Mouse (Mus musculus) C2C12 (cell line): ENCODE results near the gene Agfg2. TPM values are rescaled to one million over a fixed set of nuclear protein-coding genes. Genes with fewer than 3 reads are reported as not detected.
"Not testable (repeated sequence)": the region's sequence is repeated elsewhere in the genome, so short reads cannot be mapped to it uniquely, and the experiment has no call there.

Source experiments
- H3K27me3 ChIP-seq: one replicate; pipeline ENCODE4 v1.6.1; 2011; ENCODE audit not compliant: control insufficient read depth, insufficient read depth, insufficient read length
- H3K36me3 ChIP-seq: one replicate; pipeline ENCODE4 v1.6.1; 2011; ENCODE audit not compliant: control insufficient read depth, insufficient read depth
- H3K4me3 ChIP-seq: one replicate; pipeline ENCODE4 v1.5.1; 2011; ENCODE audit warnings: mild to moderate bottlenecking, control low read depth; ENCODE audit not compliant: poor library complexity, insufficient read depth, severe bottlenecking
- H3K79me2 ChIP-seq: one replicate; pipeline ENCODE4 v1.6.1; 2011; ENCODE audit not compliant: control insufficient read depth, insufficient read depth
- H3K79me3 ChIP-seq: one replicate; pipeline ENCODE4 v1.6.1; 2011; ENCODE audit warnings: low read depth, control low read depth
- H3ac ChIP-seq: one replicate; pipeline ENCODE3; 2011; ENCODE audit warnings: low read depth; ENCODE audit not compliant: control insufficient read depth, insufficient read length
- CEBPB ChIP-seq: IDR thresholded peaks from one replicate; pipeline ENCODE4 v1.6.1; 2011; ENCODE audit warnings: low read depth, mild to moderate bottlenecking, control low read depth, moderate library complexity
- CTCF ChIP-seq: IDR thresholded peaks from one replicate; pipeline ENCODE4 v1.5.1; 2011; ENCODE audit not compliant: control insufficient read depth, insufficient read depth, insufficient read length
- FOSL1 ChIP-seq: IDR thresholded peaks from one replicate; pipeline ENCODE4 v1.8.0; 2011; ENCODE audit warnings: mild to moderate bottlenecking, low read length; ENCODE audit not compliant: poor library complexity, insufficient read depth, severe bottlenecking
- MAX ChIP-seq: IDR thresholded peaks from one replicate; pipeline ENCODE4 v1.6.1; 2011; ENCODE audit warnings: mild to moderate bottlenecking, control low read depth
- MYOD1 ChIP-seq: IDR thresholded peaks from one replicate; pipeline ENCODE4 v1.6.1; 2011; ENCODE audit warnings: low read depth; ENCODE audit not compliant: control insufficient read depth, insufficient read length
- MYOG ChIP-seq: IDR thresholded peaks from one replicate; pipeline ENCODE4 v1.6.1; 2011; ENCODE audit not compliant: control insufficient read depth, insufficient read length; ENCODE audit errors: extremely low read depth
- USF1 ChIP-seq: IDR thresholded peaks from one replicate; pipeline ENCODE4 v1.6.1; 2011; ENCODE audit warnings: low read depth, mild to moderate bottlenecking, control low read depth, moderate library complexity
- polyA plus RNA-seq: library from polyadenylated mRNA; unstranded; fragments of >200 nt; fragmentation: generic; extraction: Trizol; gene quantifications from one replicate; pipeline ENCODE4 v1.2.1, GENCODE M21; 2012; ENCODE audit warnings: missing spikeins

Gene Agfg2
- polyA plus RNA-seq, 1 experiment = 15.6 TPM

- Histone ChIP-seq H3K36me3 (no peaks in the 10 kb centered on the region), H3K27me3 (no peaks in the 10 kb centered on the region), H3K79me3 (no peaks in the 10 kb centered on the region), H3ac (no peak overlapping the region), H3K4me3 (no peak overlapping the region), H3K79me2 (peaks cover under 1% of the 10 kb centered on the region)
- TF ChIP-seq MYOG (no peak), MAX (no peak), FOSL1 (no peak), CTCF (no peak), CEBPB (no peak), MYOD1 (no peak), USF1 (no peak)
These were observed 60.5 kb downstream of the Agfg2 start for GRCm38 (mm10) chr5:137623937-137624530.

GRCm38 (mm10) chr5:137615347-137615746, 69.2 kb downstream of the Agfg2 start:
- H3K79me2 ChIP-seq = peaks cover 27% of the 10 kb centered on the region
- H3K79me3 ChIP-seq = peaks cover 4% of the 10 kb centered on the region
- TF ChIP-seq CTCF = no peak
- no peak for TF ChIP-seq CEBPB
- no peak for TF ChIP-seq MAX
- TF ChIP-seq FOSL1 = no peak
- no peak for TF ChIP-seq MYOD1
- no peaks in the 10 kb centered on the region for H3K36me3 ChIP-seq
- H3K4me3 ChIP-seq = no peak overlapping the region
- H3ac ChIP-seq = no peak overlapping the region
- H3K27me3 ChIP-seq = no peaks in the 10 kb centered on the region

GRCm38 (mm10) chr5:137614921-137615320, 69.6 kb downstream of the Agfg2 start:
- H3K36me3 ChIP-seq, H3K79me3 ChIP-seq, H3K27me3 ChIP-seq, H3ac ChIP-seq, H3K4me3 ChIP-seq: not testable (repeated sequence)
- H3K79me2 ChIP-seq = peaks cover 31% of the 10 kb centered on the region

- peaks cover 22% of the 10 kb centered on the region for H3K79me3 ChIP-seq
These were observed 71.0 kb downstream of the Agfg2 start, which contains the start of gene Pcolce for GRCm38 (mm10) chr5:137613550-137613949. Pcolce (minus strand) TSS chr5:137613784.

GRCm38 (mm10) chr5:137613076-137613475, 71.5 kb downstream of the Agfg2 start:
- Histone ChIP-seq H3ac (peak overlapping the region; percentile 10), H3K79me2 (peaks cover 49% of the 10 kb centered on the region), H3K79me3 (peaks cover 27% of the 10 kb centered on the region), H3K36me3 (peaks cover 17% of the 10 kb centered on the region), H3K4me3 (no peak overlapping the region), H3K27me3 (no peaks in the 10 kb centered on the region)
- TF ChIP-seq CTCF (no peak), FOSL1 (no peak), MAX (no peak), CEBPB (no peak), MYOG (no peak), MYOD1 (no peak), USF1 (no peak)

More at GRCm38 (mm10) chr5:137613550-137613949, 71.0 kb downstream of the Agfg2 start, which contains the start of gene Pcolce:
- H3K36me3 ChIP-seq = peaks cover 13% of the 10 kb centered on the region
- no peak within 1 kb of the TSS for H3K4me3 ChIP-seq
- H3K27me3 ChIP-seq = no peaks in the 10 kb centered on the region
- peaks cover 45% of the 10 kb centered on the region for H3K79me2 ChIP-seq
- peak within 1 kb of the TSS; percentile 10 for H3ac ChIP-seq
- TF ChIP-seq MYOG (no peak), MYOD1 (no peak), FOSL1 (no peak), CTCF (no peak), MAX (no peak), USF1 (no peak), CEBPB (no peak)

- peak overlapping the region; percentile 75 for H3ac ChIP-seq
- peak overlapping the region; percentile 71 for H3K4me3 ChIP-seq
- H3K79me2 ChIP-seq = peaks cover 68% of the 10 kb centered on the region
- peaks cover 36% of the 10 kb centered on the region for H3K36me3 ChIP-seq
- TF ChIP-seq MYOD1 (no peak), MAX (no peak), FOSL1 (no peak), USF1 (no peak), CTCF (no peak), CEBPB (no peak), MYOG (no peak)
- H3K27me3 ChIP-seq = no peaks in the 10 kb centered on the region
- H3K79me3 ChIP-seq = peaks cover 37% of the 10 kb centered on the region
These were observed 73.3 kb downstream of the Agfg2 start for GRCm38 (mm10) chr5:137611245-137611602.
